Mouse (Mus musculus) erythroblast, embryonic 14.5 days (primary cell): ENCODE data around the gene Bcdin3d.

Experiments used
- GATA1 ChIP-seq: IDR thresholded peaks from 2 replicates; pipeline ENCODE4 v1.6.1; 2012; ENCODE audit warnings: low read length, inconsistent platforms, mixed read lengths
- TAL1 ChIP-seq: IDR thresholded peaks from 3 replicates; pipeline ENCODE4 v1.6.1; 2012; ENCODE audit warnings: low read length, inconsistent platforms, mixed read lengths

DNA sequence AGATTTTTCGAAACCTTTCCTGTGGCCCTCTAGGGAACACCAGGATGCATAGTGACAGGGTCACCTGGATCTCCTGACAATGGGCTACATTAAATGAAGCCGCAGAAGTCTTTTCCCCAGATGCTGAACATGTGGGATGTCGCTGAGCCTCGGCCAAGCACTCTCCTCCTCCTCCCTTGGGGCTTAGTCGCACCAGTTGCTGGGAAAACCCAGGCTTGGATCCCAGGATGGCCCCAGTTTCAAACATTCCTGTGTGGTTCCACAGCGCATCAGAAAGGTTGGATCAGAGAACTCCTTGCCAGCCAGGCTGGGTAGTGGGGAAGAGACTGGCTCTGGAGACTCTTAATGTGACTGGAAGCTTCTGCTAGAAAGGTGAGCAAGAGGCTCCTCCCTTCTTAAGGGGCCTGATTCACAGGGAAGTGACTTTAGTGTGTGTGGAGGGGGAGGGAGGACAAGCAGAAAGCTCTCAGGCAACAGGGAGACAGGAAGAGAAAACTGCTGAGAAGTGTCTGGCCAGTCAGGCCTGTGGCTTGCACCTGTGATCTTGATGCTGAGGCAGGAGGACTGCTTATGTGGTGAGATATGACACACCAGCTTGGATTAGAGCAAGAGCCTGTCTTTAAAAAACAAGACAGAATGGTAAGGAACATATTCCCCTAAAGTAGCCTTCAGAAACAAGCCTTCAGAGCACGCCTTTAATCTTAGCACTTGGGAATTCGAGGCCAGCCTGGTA lies 35.4 kb downstream of the Bcdin3d start:
- TF ChIP-seq GATA1 (no peak), TAL1 (no peak)
